Mouse (Mus musculus): Measurements from ENCODE around the gene Bicc1. TPM values are rescaled to one million over a fixed set of nuclear protein-coding genes. Genes with fewer than 3 reads are reported as not detected.

Gene Bicc1
- polyA plus RNA-seq, 1 experiment: 1.6 TPM

DNA sequence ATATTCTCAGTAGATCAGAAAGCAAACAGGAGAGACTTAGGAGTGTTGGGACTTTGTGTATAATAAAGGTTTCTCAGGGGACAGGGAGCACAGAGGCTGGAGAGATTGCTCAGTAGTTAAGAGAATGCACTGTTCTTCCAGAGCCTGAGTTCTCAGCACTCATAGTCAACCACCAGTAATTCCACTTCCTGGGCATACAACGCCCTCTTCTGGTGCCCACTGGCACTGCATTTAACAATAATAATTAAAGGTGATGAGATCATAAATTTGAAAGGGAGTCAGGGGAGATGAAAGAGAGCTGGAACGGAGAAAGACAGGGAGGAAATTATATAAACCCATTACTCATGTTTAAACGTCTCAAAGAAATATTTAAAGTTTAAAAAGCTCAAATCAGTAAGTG lies 35.5 kb downstream of the Bicc1 start:
- Histone ChIP-seq H3K4me3 (ENCODE audit: low read depth, low read length) (no peak overlapping the region), H3K4me1 (ENCODE audit: control insufficient read depth, insufficient read depth, low read length) (no peaks in the 10 kb centered on the region)

GRCm38 (mm10) chr10:71123395-71123794 lies 36.1 kb downstream of the Bicc1 start:
- no peak overlapping the region for H3K4me3 ChIP-seq (ENCODE audit: low read depth, low read length)
- no peaks in the 10 kb centered on the region for H3K36me3 ChIP-seq (ENCODE audit: control insufficient read depth, insufficient read depth, low read length, poor library complexity, severe bottlenecking)
- H3K27ac ChIP-seq (ENCODE audit: insufficient read depth, low read length): no peak overlapping the region
- H3K27me3 ChIP-seq (ENCODE audit: control insufficient read depth, insufficient read depth, low read length, poor library complexity, severe bottlenecking): no peaks in the 10 kb centered on the region
- no peak overlapping the region for H3K9ac ChIP-seq (ENCODE audit: low read depth, poor library complexity, severe bottlenecking)
- no peaks in the 10 kb centered on the region for H3K9me3 ChIP-seq (replicated peaks; ENCODE audit: control insufficient read depth, insufficient read depth, low read length, poor library complexity, severe bottlenecking)
- no peaks in the 10 kb centered on the region for H3K4me1 ChIP-seq (ENCODE audit: control insufficient read depth, insufficient read depth, low read length)
- TF ChIP-seq EP300 (IDR thresholded peaks at IDR 0.05; ENCODE audit: insufficient read depth, low read depth, low read length): no peak
- TF ChIP-seq CTCF (IDR thresholded peaks at IDR 0.05; ENCODE audit: low read depth, low read length): no peak
- no peak for TF ChIP-seq POLR2A (IDR thresholded peaks at IDR 0.05; ENCODE audit: insufficient read depth, low read length)

More for the DNA sequence above, 35.5 kb downstream of the Bicc1 start:
- no peak overlapping the region for H3K9ac ChIP-seq (ENCODE audit: low read depth, poor library complexity, severe bottlenecking)
- H3K9me3 ChIP-seq (replicated peaks; ENCODE audit: control insufficient read depth, insufficient read depth, low read length, poor library complexity, severe bottlenecking): no peaks in the 10 kb centered on the region
- TF ChIP-seq EP300 (IDR thresholded peaks at IDR 0.05; ENCODE audit: insufficient read depth, low read depth, low read length): no peak
- no peak for TF ChIP-seq POLR2A (IDR thresholded peaks at IDR 0.05; ENCODE audit: insufficient read depth, low read length)
- TF ChIP-seq CTCF (IDR thresholded peaks at IDR 0.05; ENCODE audit: low read depth, low read length): no peak
- H3K36me3 ChIP-seq (ENCODE audit: control insufficient read depth, insufficient read depth, low read length, poor library complexity, severe bottlenecking): no peaks in the 10 kb centered on the region
- H3K27me3 ChIP-seq (ENCODE audit: control insufficient read depth, insufficient read depth, low read length, poor library complexity, severe bottlenecking): no peaks in the 10 kb centered on the region
- H3K27ac ChIP-seq (ENCODE audit: insufficient read depth, low read length): no peak overlapping the region

- no peak for TF ChIP-seq CTCF (IDR thresholded peaks at IDR 0.05; ENCODE audit: low read depth, low read length)
- Histone ChIP-seq H3K9ac (ENCODE audit: low read depth, poor library complexity, severe bottlenecking) (no peak overlapping the region), H3K4me1 (ENCODE audit: control insufficient read depth, insufficient read depth, low read length) (no peaks in the 10 kb centered on the region), H3K27me3 (ENCODE audit: control insufficient read depth, insufficient read depth, low read length, poor library complexity, severe bottlenecking) (no peaks in the 10 kb centered on the region), H3K36me3 (ENCODE audit: control insufficient read depth, insufficient read depth, low read length, poor library complexity, severe bottlenecking) (no peaks in the 10 kb centered on the region), H3K4me3 (ENCODE audit: low read depth, low read length) (no peak overlapping the region), H3K9me3 (replicated peaks; ENCODE audit: control insufficient read depth, insufficient read depth, low read length, poor library complexity, severe bottlenecking) (no peaks in the 10 kb centered on the region), H3K27ac (ENCODE audit: insufficient read depth, low read length) (no peak overlapping the region)
Measured at GRCm38 (mm10) chr10:71122480-71122879, 37.0 kb downstream of the Bicc1 start.

DNA sequence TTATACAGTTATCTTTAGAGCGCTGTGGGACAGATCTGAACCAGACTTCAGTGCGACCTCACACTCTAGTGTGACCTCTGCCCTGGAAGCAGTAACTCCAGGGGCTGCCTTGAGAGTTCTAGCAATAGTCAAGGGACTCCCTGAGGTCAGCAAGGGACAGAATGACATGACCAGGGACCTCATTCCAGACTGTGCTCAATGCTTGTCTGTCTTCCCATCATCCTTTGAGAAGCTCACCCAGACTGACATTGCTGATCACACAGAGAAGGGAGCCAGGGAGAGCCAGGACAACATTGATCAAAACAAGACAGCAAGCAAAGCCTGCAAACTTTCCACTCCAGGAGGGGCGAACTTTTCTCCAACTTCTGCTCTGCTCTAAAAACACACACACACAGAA lies 38.7 kb downstream of the Bicc1 start:
- Histone ChIP-seq H3K36me3 (ENCODE audit: control insufficient read depth, insufficient read depth, low read length, poor library complexity, severe bottlenecking) (no peaks in the 10 kb centered on the region), H3K27ac (ENCODE audit: insufficient read depth, low read length) (no peak overlapping the region), H3K9ac (ENCODE audit: low read depth, poor library complexity, severe bottlenecking) (no peak overlapping the region), H3K4me3 (ENCODE audit: low read depth, low read length) (no peak overlapping the region), H3K9me3 (replicated peaks; ENCODE audit: control insufficient read depth, insufficient read depth, low read length, poor library complexity, severe bottlenecking) (no peaks in the 10 kb centered on the region), H3K27me3 (ENCODE audit: control insufficient read depth, insufficient read depth, low read length, poor library complexity, severe bottlenecking) (no peaks in the 10 kb centered on the region), H3K4me1 (ENCODE audit: control insufficient read depth, insufficient read depth, low read length) (no peaks in the 10 kb centered on the region)
- TF ChIP-seq EP300 (IDR thresholded peaks at IDR 0.05; ENCODE audit: insufficient read depth, low read depth, low read length) (no peak), CTCF (IDR thresholded peaks at IDR 0.05; ENCODE audit: low read depth, low read length) (no peak), POLR2A (IDR thresholded peaks at IDR 0.05; ENCODE audit: insufficient read depth, low read length) (no peak)

DNA sequence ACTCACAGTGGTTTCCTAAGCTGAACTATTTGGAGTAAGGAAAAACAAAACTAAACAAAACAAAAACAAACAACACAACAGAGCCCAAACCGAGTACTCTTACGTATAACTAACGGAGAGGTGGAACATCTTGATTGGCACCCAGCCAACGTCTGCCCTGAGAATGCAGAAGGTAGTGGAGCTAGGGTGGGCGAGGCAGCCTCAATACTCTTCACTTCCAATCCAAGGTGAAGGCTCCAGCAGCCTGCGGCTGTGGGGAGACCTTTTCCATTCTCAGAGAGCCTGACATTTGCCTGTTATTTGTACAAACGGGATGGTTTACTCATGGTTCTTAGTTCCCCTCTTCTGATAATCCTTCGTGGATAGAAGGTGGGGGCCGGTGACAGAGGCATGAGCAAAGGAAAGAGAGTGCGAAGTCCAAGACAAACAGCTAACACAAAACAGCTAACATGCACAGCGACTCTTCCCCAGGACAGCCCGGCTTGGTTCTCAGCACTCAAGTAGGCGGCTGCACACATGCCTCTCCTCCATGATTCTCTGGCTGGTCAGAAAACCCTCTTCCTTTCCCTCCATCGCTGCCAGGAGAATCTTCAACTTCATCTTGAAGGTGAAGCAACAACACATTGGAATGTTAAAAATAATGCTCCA lies 39.3 kb downstream of the Bicc1 start:
- no peaks in the 10 kb centered on the region for H3K27me3 ChIP-seq (ENCODE audit: control insufficient read depth, insufficient read depth, low read length, poor library complexity, severe bottlenecking)
- no peaks in the 10 kb centered on the region for H3K36me3 ChIP-seq (ENCODE audit: control insufficient read depth, insufficient read depth, low read length, poor library complexity, severe bottlenecking)
- no peak overlapping the region for H3K9ac ChIP-seq (ENCODE audit: low read depth, poor library complexity, severe bottlenecking)
- no peak for TF ChIP-seq POLR2A (IDR thresholded peaks at IDR 0.05; ENCODE audit: insufficient read depth, low read length)
- TF ChIP-seq CTCF (IDR thresholded peaks at IDR 0.05; ENCODE audit: low read depth, low read length): no peak
- TF ChIP-seq EP300 (IDR thresholded peaks at IDR 0.05; ENCODE audit: insufficient read depth, low read depth, low read length): no peak
- H3K4me3 ChIP-seq (ENCODE audit: low read depth, low read length): no peak overlapping the region
- no peak overlapping the region for H3K27ac ChIP-seq (ENCODE audit: insufficient read depth, low read length)
- H3K9me3 ChIP-seq (replicated peaks; ENCODE audit: control insufficient read depth, insufficient read depth, low read length, poor library complexity, severe bottlenecking): no peaks in the 10 kb centered on the region
- no peaks in the 10 kb centered on the region for H3K4me1 ChIP-seq (ENCODE audit: control insufficient read depth, insufficient read depth, low read length)

GRCm38 (mm10) chr10:71119120-71119847 lies 40.2 kb downstream of the Bicc1 start:
- TF ChIP-seq CTCF (IDR thresholded peaks at IDR 0.05; ENCODE audit: low read depth, low read length): no peak
- TF ChIP-seq EP300 (IDR thresholded peaks at IDR 0.05; ENCODE audit: insufficient read depth, low read depth, low read length): no peak
- TF ChIP-seq POLR2A (IDR thresholded peaks at IDR 0.05; ENCODE audit: insufficient read depth, low read length): no peak

More at GRCm38 (mm10) chr10:71119120-71119847, 40.2 kb downstream of the Bicc1 start:
- Histone ChIP-seq H3K27ac (ENCODE audit: insufficient read depth, low read length) (no peak overlapping the region), H3K4me1 (ENCODE audit: control insufficient read depth, insufficient read depth, low read length) (no peaks in the 10 kb centered on the region), H3K9me3 (replicated peaks; ENCODE audit: control insufficient read depth, insufficient read depth, low read length, poor library complexity, severe bottlenecking) (no peaks in the 10 kb centered on the region), H3K36me3 (ENCODE audit: control insufficient read depth, insufficient read depth, low read length, poor library complexity, severe bottlenecking) (no peaks in the 10 kb centered on the region), H3K9ac (ENCODE audit: low read depth, poor library complexity, severe bottlenecking) (no peak overlapping the region), H3K27me3 (ENCODE audit: control insufficient read depth, insufficient read depth, low read length, poor library complexity, severe bottlenecking) (no peaks in the 10 kb centered on the region), H3K4me3 (ENCODE audit: low read depth, low read length) (no peak overlapping the region)
